27 mouse cellular contexts compared by ENCODE assay signal in the genomic region with DNA sequence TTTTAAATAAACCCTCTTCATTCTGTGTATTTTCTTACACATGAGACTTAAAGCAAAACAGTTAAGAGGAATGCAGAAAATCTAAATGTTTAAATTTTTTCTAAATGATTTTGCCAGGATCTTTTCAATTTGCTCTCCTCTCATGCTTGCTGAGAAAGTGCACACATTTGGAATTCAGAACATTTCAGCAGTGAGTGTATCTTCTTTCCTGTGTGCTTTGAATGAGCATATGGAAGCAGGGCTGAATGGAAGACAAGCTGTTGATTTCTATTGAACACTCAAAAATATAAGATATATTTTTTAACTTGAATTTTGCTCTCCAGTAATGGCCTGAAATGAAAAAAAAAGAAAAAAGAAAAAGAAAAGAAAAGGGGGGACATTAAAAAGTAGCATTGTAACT. TPM values are rescaled to one million over a fixed set of nuclear protein-coding genes. Genes with fewer than 3 reads are reported as not detected.
"Had no signal": no experiment of that assay in that cellular context is flagged by ENCODE, and none has a peak within 500 bp of the region (broad histone marks: within the 10 kb centered on the region; RNA-seq: fewer than 3 reads in every experiment).

No protein-coding gene starts in this region.

- H3K27ac ChIP-seq: heart, adult 2 months; heart, embryonic 13.5 days; heart, embryonic 15.5 days; hindbrain, embryonic 13.5 days; hindbrain, embryonic 15.5 days; hindbrain, postnatal 0 days; kidney, embryonic 15.5 days; kidney, postnatal 0 days; limb, embryonic 13.5 days; limb, embryonic 15.5 days; liver, embryonic 12.5 days; liver, embryonic 14.5 days had no signal

- H3K4me3 ChIP-seq: heart, adult 2 months; heart, embryonic 13.5 days; heart, embryonic 15.5 days; hindbrain, embryonic 13.5 days; hindbrain, embryonic 15.5 days; kidney, embryonic 15.5 days; limb, embryonic 13.5 days; limb, embryonic 15.5 days; liver, embryonic 12.5 days had no signal

- DNase-seq: gastrocnemius, postnatal 14 days; gastrocnemius, postnatal 36 days; heart, adult 11 months; heart, adult 2 months; heart, postnatal 14 days; heart, postnatal 36 days; kidney, adult 11 months; kidney, adult 2 months; kidney, adult 9 months; kidney, postnatal 14 days; kidney, postnatal 36 days; layer of hippocampus, adult 9-11 months; layer of hippocampus, postnatal 36 days; left cerebral cortex, postnatal 4 days had no signal

- ATAC-seq: hindbrain, postnatal 0 days; intestine, embryonic 16.5 days; liver, embryonic 12.5 days had no signal

RNA-seq across cellular contexts. Expression of a gene that starts 49.5 kb away (rescaled TPM):
- total RNA-seq: hematopoietic stem cell, adult 5-6 weeks had no signal
